13 mouse cellular contexts compared by ENCODE assay signal in genomic region chr16:24207056-24207455, GRCm38 (mm10).
"Had no signal": no experiment of that assay in that cellular context is flagged by ENCODE, and none has a peak within 500 bp of the region (broad histone marks: within the 10 kb centered on the region; RNA-seq: fewer than 3 reads in every experiment).

No protein-coding gene starts in this region.

- H3K36me3 ChIP-seq: limb, embryonic 10.5 days; limb, embryonic 13.5 days; liver, embryonic 12.5 days; liver, embryonic 15.5 days; neural tube, embryonic 13.5 days; stomach, embryonic 15.5 days had no signal

- H3K4me3 ChIP-seq: limb, embryonic 10.5 days; limb, embryonic 13.5 days; liver, embryonic 12.5 days; liver, embryonic 15.5 days; neural tube, embryonic 13.5 days; stomach, embryonic 15.5 days had no signal

- H3K4me1 ChIP-seq: liver, embryonic 12.5 days; liver, embryonic 15.5 days; stomach, embryonic 15.5 days had no signal

- H3K27me3 ChIP-seq: limb, embryonic 13.5 days; liver, embryonic 12.5 days; liver, embryonic 15.5 days; neural tube, embryonic 13.5 days; stomach, embryonic 15.5 days had no signal

- ATAC-seq: intestine, embryonic 16.5 days; liver, embryonic 12.5 days had no signal

- DNase-seq: liver; midbrain, embryonic 14.5 days; right cerebral cortex, postnatal 14 days; right cerebral cortex, postnatal 4 days; thymus, postnatal 25 days had no signal

- H3K9ac ChIP-seq: limb, embryonic 13.5 days; liver, embryonic 12.5 days; liver, embryonic 15.5 days; neural tube, embryonic 13.5 days; stomach, embryonic 15.5 days had no signal

- H3K9me3 ChIP-seq: limb, embryonic 10.5 days; limb, embryonic 13.5 days; liver, embryonic 12.5 days; liver, embryonic 15.5 days; neural tube, embryonic 13.5 days; stomach, embryonic 15.5 days had no signal

- H3K4me2 ChIP-seq: limb, embryonic 13.5 days; liver, embryonic 12.5 days; liver, embryonic 15.5 days; midbrain, embryonic 11.5 days; neural tube, embryonic 13.5 days; stomach, embryonic 15.5 days had no signal

- H3K27ac ChIP-seq: limb, embryonic 10.5 days; limb, embryonic 13.5 days; liver, embryonic 12.5 days; liver, embryonic 15.5 days; neural tube, embryonic 13.5 days; stomach, embryonic 15.5 days had no signal
